Mouse (Mus musculus) cerebellum, postnatal 36 days (tissue): ENCODE measurements around the gene Dnah14.

Source experiments
- DNase-seq, 2 experiments: peaks; one replicate each; pipeline ENCODE4 v3.0.0; 2021 to 2022; ENCODE audit warnings: mixed read lengths in 2 of 2

Dnah14 gene

DNA sequence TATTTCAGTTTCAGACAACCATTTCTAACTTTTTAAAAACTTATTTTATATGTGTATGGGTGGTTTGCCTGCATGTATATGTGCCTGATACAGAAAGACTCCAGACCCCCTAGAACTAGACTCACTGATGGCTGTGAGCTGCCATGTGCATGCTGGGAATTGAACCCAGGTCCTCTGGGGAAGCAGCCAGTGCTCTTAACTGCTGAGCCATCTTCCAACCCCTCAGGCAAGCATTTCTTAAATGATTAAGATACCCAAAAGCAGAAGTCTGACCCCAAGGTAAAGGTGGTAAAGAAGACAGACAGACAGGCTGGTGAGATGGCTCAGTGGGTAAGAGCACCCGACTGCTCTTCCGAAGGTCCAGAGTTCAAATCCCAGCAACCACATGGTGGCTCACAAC, 278.5 kb downstream of the Dnah14 start:
- DNase-seq: no peak

DNA sequence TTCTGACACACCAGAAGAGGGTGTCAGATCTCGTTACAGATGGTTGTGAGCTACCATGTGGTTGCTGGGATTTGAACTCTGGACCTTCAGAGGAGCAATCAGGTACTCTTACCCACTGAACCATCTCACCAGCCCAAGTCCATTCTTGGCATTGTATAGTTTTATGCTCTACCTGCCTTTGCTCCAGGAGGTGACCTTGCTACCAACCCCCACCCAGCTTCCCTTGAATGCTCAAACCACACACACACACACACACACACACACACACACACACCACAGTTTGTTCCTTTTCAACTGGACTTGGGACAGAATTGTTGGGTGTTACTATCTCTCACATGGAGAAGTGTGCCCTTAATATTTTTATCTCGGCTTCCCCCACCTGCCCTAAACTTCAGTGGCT, 280.0 kb downstream of the Dnah14 start:
- DNase-seq: no peak

DNA sequence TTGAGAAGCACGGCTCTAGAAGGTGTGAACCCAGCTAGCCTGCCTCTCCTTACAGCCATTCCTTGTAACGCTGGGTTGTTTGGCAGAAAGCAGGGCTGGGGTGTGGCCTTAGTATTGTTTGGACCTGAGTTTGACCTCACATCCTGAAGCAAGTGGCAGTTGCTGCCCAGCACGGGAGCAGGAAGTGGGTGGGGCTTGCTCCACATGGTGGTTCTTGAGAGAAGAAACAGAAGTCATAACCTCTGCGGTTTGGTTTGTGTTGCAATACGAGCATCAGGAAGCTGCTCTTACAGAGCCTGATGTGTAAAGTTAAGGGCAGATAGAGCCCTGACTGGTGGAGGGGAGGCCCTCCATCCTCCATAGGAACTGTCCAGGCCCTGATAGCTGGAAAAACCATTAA, 284.3 kb downstream of the Dnah14 start:
- no peak for DNase-seq

DNA sequence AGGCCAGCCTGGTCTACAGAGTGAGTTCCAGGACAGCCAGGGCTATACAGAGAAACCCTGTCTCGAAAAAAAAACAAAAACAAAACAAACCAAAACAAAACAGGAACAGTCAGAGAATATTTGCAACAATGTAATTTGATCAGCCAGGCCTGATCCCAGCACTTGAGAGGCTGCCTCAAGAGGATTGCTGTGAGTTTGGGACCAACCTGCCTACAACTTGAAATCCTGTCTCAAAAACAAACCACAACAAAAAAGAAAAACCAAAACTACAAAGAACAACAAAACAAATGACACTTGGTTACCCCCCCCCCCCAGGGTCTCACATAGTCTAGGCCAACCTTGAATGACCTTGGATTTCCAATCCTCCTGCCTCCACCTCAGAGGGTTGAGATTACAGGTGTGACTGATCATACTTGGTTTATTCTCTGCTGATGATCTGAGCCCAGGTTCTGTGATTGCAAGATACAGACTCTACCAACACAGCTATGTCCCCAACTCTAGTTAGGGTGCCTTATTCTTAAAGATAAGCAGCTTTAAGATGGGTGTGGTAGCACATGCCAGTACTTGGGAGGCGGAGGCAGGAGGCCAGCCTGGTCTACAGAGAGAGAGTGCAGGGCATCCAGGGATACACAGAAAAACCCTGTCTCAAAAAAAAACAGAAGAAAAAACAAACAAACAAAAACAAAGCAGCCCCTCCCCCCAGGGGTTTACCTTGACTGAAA, 285.0 kb downstream of the Dnah14 start:
- no peak for DNase-seq

DNA sequence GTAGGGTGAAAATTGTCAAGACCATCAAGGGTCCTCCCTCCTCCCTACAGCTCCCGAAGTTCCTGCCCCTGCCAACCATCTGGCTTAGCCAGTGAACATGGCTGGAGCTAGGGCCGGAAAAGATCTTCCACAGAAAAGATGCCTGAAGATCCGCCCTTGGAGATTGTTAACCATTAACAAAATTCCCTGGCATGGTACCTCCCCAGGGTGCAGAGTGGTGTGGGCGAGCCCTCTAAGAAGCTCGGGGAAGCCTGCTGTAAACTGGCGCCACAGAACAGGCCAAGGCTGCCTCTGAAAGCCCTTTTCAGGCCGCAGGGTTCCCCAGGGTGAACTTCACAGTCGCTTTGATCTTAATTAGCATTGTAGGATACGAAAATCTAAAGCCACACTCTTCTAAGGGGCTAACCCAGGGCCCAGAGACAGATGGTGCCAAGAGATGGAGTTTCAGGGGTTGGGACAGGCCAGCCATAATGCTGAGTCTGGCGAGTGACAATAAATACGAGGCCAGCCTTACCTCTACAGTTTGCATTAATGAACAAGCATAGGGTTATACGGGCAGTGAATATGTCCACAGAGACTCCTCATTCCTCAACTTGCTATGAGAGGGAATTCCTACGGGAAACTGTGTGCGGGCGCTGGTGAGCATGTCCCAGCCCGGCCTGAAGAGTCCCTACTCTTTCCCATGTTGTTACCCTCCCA, 286.5 kb downstream of the Dnah14 start:
- no peak for DNase-seq

DNA sequence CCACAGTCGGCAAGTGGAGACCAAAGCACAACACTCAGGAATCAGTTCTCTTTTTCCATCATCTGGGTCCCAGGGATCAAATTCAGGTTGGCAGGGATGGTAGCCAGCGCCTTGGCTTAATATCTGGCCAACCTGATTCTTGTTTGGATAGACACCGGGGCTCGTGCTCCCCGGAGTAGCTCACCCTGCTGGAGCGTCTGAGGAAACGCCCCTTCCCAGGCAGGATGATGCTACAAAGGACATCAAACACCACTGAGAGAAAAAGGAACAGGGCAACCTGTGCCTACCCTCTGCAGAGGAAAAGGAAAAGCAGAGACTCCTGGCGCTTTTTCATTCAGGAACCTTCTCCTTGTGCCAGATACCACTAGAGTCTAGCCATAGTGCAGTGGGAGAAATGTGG, 287.1 kb downstream of the Dnah14 start:
- DNase-seq: no peak
